Mouse (Mus musculus): Measurements from ENCODE around the gene Dusp15.

Dusp15 gene

GRCm38 (mm10) chr2:152906274-152907037 is 45.0 kb downstream of the Dusp15 start:
- no peak for ATAC-seq (ENCODE audit: low TSS enrichment)

GRCm38 (mm10) chr2:152905036-152905829 is 46.3 kb downstream of the Dusp15 start:
- no peak for ATAC-seq (ENCODE audit: low TSS enrichment)

- ATAC-seq (ENCODE audit: low TSS enrichment): peak; percentile 59; the same call in 1 of the 2 replicates
These were observed 47.3 kb downstream of the Dusp15 start for GRCm38 (mm10) chr2:152904127-152904643.

GRCm38 (mm10) chr2:152903586-152903985 is 47.9 kb downstream of the Dusp15 start:
- ATAC-seq (ENCODE audit: low TSS enrichment): no peak

GRCm38 (mm10) chr2:152902658-152903057 is 48.8 kb downstream of the Dusp15 start:
- no peak for ATAC-seq (ENCODE audit: low TSS enrichment)

GRCm38 (mm10) chr2:152901296-152901695 is 50.2 kb downstream of the Dusp15 start:
- ATAC-seq (ENCODE audit: low TSS enrichment): no peak

- ATAC-seq (ENCODE audit: low TSS enrichment): peak; percentile 62; the same call in 1 of the 2 replicates
These were observed 52.5 kb downstream of the Dusp15 start for GRCm38 (mm10) chr2:152899011-152899410.

GRCm38 (mm10) chr2:152896926-152897325 is 54.6 kb downstream of the Dusp15 start:
- ATAC-seq (ENCODE audit: low TSS enrichment): no peak

GRCm38 (mm10) chr2:152895834-152896233 is 55.7 kb downstream of the Dusp15 start:
- ATAC-seq (ENCODE audit: low TSS enrichment): no peak

Data from frontal cortex, adult (tissue).